Mouse (Mus musculus) liver, embryonic 14.5 days (tissue): ENCODE results near the gene Btbd9.

Experiments used
- CTCF ChIP-seq: IDR thresholded peaks from 2 replicates; pipeline ENCODE4 v1.5.1; 2016; ENCODE audit warnings: antibody characterized with exemption, low read depth, control low read depth
- EP300 ChIP-seq: IDR thresholded peaks from 2 replicates; pipeline ENCODE4 v1.6.1; 2016; ENCODE audit warnings: antibody characterized with exemption, low read depth

DNA sequence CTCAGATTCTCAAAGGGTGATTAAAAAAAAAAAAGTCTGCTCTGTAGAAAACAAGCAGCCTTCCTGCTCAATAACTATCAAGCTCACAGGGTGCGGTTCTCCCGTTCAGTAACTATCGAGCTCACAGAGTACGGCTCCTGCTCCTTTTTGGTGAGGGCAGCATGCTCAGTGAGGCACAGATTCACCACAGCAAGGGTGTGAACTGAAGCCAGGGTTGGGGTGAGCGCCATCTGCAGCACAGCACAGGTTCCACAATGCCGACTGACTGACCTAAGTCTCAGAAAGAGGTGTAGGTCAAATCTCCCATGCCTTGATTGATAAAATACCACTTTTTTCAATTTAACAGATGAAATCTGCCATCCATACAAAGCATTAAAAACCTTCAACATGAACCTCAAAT, 66.1 kb downstream of the Btbd9 start:
- TF ChIP-seq CTCF = no peak
- TF ChIP-seq EP300 = no peak
